Comparison of ENCODE assay signal across 8 mouse cellular contexts in genomic region chr5:142935642-142936335, GRCm38 (mm10). TPM values are rescaled to one million over a fixed set of nuclear protein-coding genes. Genes with fewer than 3 reads are reported as not detected.
DNase-seq lines count a peak whose midpoint lies in the region; ATAC-seq and TF ChIP-seq lines count a peak whose summit lies in the region.

No protein-coding gene starts in this region.

- H3K4me1 ChIP-seq in hindbrain, embryonic 14.5 days (replicated peaks; ENCODE audit: control insufficient read depth, insufficient read depth, low read length): no peaks in the 10 kb centered on the region
- H3K4me1 ChIP-seq in lung, postnatal 0 days (ENCODE audit: insufficient read depth, low read depth, low read length): peaks cover 7% of the 10 kb centered on the region; the same call in 1 of the 2 replicates

- H3K36me3 ChIP-seq in hindbrain, embryonic 14.5 days (replicated peaks; ENCODE audit: control insufficient read depth, insufficient read depth): no peaks in the 10 kb centered on the region
- no peaks in the 10 kb centered on the region for H3K36me3 ChIP-seq in lung, postnatal 0 days (ENCODE audit: insufficient read depth, low read length)

- DNase-seq in adipocyte (ENCODE audit: low spot score): peak; percentile 77
- peak; percentile 80 to 87 for DNase-seq in cerebellum, postnatal 25 days
- peak; percentile 51 to 56 for DNase-seq in frontal cortex, postnatal 25 days (ENCODE audit: low spot score in 2 of 2)
- DNase-seq in hindbrain, embryonic 14.5 days (ENCODE audit: low spot score): peak; percentile 76
- peak; percentile 53 to 61 for DNase-seq in layer of hippocampus, postnatal 25 days (ENCODE audit: extremely low spot score in 1 of 2, low spot score in 1 of 2)
- peak; percentile 91 for DNase-seq in lung, postnatal 0 days (ENCODE audit: low spot score)
- DNase-seq in retina, embryonic 14.5 days (ENCODE audit: low spot score): peak; percentile 80
- DNase-seq in yolk sac, embryonic 10.5 days (ENCODE audit: low spot score): peak; percentile 84

- peak; percentile 75 for TF ChIP-seq CTCF in lung, postnatal 0 days (IDR thresholded peaks at IDR 0.05)

- no peaks in the 10 kb centered on the region for H3K9me3 ChIP-seq in hindbrain, embryonic 14.5 days (ENCODE audit: control insufficient read depth, low read length)
- no peaks in the 10 kb centered on the region for H3K9me3 ChIP-seq in lung, postnatal 0 days (ENCODE audit: low read length)

- TF ChIP-seq EP300 in lung, postnatal 0 days (IDR thresholded peaks at IDR 0.05): no peak

- ATAC-seq in hindbrain, embryonic 14.5 days (ENCODE audit: low FRiP score): peak; percentile 37; the same call in 1 of the 2 replicates
- ATAC-seq in lung, postnatal 0 days: peak; percentile 79

- 20% methylated on average over 13 of the region's 13 CpGs for WGBS in hindbrain, embryonic 14.5 days
- 22% methylated on average over 13 of the region's 13 CpGs for WGBS in lung, postnatal 0 days

- H3K27me3 ChIP-seq in hindbrain, embryonic 14.5 days (ENCODE audit: control insufficient read depth, insufficient read depth, low read length): no peaks in the 10 kb centered on the region
- H3K27me3 ChIP-seq in lung, postnatal 0 days (replicated peaks; ENCODE audit: insufficient read depth, low read length): no peaks in the 10 kb centered on the region

- H3K4me3 ChIP-seq in hindbrain, embryonic 14.5 days (replicated peaks; ENCODE audit: low read length): no peak overlapping the region; the same call in 1 of the 2 replicates
- H3K4me3 ChIP-seq in lung, postnatal 0 days (ENCODE audit: low read depth, low read length): peak overlapping the region; percentile 20; the same call in 1 of the 2 replicates

- 0 out of 2 replicates have a peak overlapping the region, but pooled peaks have one; percentile 20 for H3K27ac ChIP-seq in hindbrain, embryonic 14.5 days
- no peak overlapping the region; the same call in 1 of the 2 replicates for H3K27ac ChIP-seq in lung, postnatal 0 days (ENCODE audit: low read length)

- peak overlapping the region; percentile 35 for H3K4me2 ChIP-seq in hindbrain, embryonic 14.5 days (replicated peaks)
- H3K4me2 ChIP-seq in lung, postnatal 0 days (replicated peaks; ENCODE audit: low read depth, low read length): peak overlapping the region; percentile 41

- 0 out of 2 replicates have a peak overlapping the region, but pooled peaks have one; percentile 28 for H3K9ac ChIP-seq in hindbrain, embryonic 14.5 days
- 0 out of 2 replicates have a peak overlapping the region, but pooled peaks have one; percentile 4 for H3K9ac ChIP-seq in lung, postnatal 0 days (replicated peaks; ENCODE audit: low read depth)

RNA-seq across cellular contexts. Expression of gene Fscn1, which starts 24.4 kb away (rescaled TPM):
- polyA plus RNA-seq in hindbrain, embryonic 14.5 days (2014; fragmentation: Nextera tagmentation; extraction: Ambion mirVana): 459 and 508 TPM in 2 replicates
- 100 to 1,000 TPM; 229 to 232 TPM for total RNA-seq in layer of hippocampus, postnatal 25 days (2021)
- 69.1 and 81.4 TPM in 2 replicates for polyA plus RNA-seq in lung, postnatal 0 days (2015; fragmentation: Nextera tagmentation; extraction: Ambion mirVana)

RNA-seq across cellular contexts. Expression of gene Actb, which starts 29.2 kb away (rescaled TPM):
- 13,534 and 14,549 TPM in 2 replicates for polyA plus RNA-seq in hindbrain, embryonic 14.5 days (2014; fragmentation: Nextera tagmentation; extraction: Ambion mirVana)
- 1,000 to 10,000 TPM; 3,553 to 3,743 TPM for total RNA-seq in layer of hippocampus, postnatal 25 days (2021)
- 18,716 and 19,008 TPM in 2 replicates for polyA plus RNA-seq in lung, postnatal 0 days (2015; fragmentation: Nextera tagmentation; extraction: Ambion mirVana)

RNA-seq across cellular contexts. Expression of gene Fbxl18, which starts 40.6 kb away (rescaled TPM):
- 26.1 TPM in 2 replicates for polyA plus RNA-seq in hindbrain, embryonic 14.5 days (2014; fragmentation: Nextera tagmentation; extraction: Ambion mirVana)
- total RNA-seq in layer of hippocampus, postnatal 25 days (2021): 10 to 100 TPM; 37.4 to 40.0 TPM
- 6.3 and 7.9 TPM in 2 replicates for polyA plus RNA-seq in lung, postnatal 0 days (2015; fragmentation: Nextera tagmentation; extraction: Ambion mirVana)
